Mouse (Mus musculus): ENCODE results near the gene Plekhh3. TPM values are rescaled to one million over a fixed set of nuclear protein-coding genes. Genes with fewer than 3 reads are reported as not detected.

Gene Plekhh3
- polyA plus RNA-seq, 1 experiment, result 21.8 TPM

DNA sequence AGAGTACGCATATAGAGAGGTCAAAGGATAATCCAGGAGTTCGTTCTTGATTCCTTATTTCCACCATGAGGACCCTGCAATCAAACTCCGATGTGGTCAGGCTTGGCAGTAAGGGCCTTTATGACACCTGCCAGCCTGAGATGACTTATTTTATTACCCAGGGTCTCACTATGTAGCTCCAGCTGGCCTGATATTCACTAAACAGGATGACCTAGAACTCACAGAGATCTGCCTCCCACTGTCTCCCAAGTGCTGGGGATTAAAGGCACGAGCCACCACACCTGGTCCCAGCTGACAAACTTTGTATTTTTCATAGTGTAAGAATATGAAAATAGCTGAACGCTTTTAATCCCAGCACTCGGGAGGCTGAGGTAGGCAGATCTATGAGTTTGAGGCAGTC, 16.0 kb downstream of the Plekhh3 start:
- peaks cover 4% of the 10 kb centered on the region; the same call in 1 of the 2 replicates for H3K4me1 ChIP-seq (ENCODE audit: control insufficient read depth, insufficient read depth, insufficient read length, low read length)
- H3K27ac ChIP-seq (replicated peaks; ENCODE audit: low read depth, low read length), result no peak overlapping the region
- H3K4me3 ChIP-seq (ENCODE audit: insufficient read depth, low read depth, low read length), result no peak overlapping the region

DNA sequence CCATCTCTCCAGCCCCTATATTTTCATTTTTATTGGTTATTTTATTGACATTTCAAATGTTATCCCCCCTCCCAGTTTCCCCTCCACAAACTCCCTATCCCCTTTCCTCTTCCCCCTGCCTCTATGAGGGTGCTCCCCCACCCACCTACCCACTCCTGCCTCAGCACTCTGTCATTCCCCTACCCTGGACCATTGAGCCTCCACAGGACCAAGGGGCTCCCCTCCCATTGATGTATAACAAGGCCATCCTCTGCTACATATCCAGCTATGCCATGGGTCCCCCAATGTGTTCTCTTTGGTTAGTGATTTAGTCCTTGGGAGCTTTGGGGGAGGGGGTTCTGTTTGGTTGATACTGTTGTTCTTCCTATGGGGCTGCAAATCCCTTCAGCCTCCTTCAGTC, 16.5 kb downstream of the Plekhh3 start:
- peaks cover 4% of the 10 kb centered on the region; the same call in 1 of the 2 replicates for H3K4me1 ChIP-seq (ENCODE audit: control insufficient read depth, insufficient read depth, insufficient read length, low read length)
- no peak overlapping the region for H3K4me3 ChIP-seq (ENCODE audit: insufficient read depth, low read depth, low read length)
- H3K27ac ChIP-seq (replicated peaks; ENCODE audit: low read depth, low read length), result no peak overlapping the region

DNA sequence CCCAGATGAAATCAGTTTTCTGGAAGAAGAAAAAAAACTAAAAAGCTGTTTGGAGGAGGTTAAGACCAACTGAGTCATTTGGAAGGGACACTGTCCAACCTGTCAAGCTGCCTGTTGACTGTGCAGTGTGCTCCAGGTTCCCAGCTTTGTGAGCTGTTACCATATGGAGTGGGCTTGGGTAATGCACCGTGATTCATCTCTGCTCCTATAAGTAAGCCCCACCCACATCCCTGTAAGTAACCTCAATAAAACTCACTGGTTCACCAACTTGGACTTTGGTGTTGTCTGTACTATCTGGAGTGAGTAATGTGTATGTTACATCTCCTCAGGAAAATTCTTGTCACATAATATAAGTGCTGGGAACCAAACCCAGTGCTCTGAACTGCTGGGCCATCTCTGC, 18.3 kb downstream of the Plekhh3 start:
- Histone ChIP-seq H3K4me3 (ENCODE audit: insufficient read depth, low read depth, low read length) (no peak overlapping the region), H3K4me1 (ENCODE audit: control insufficient read depth, insufficient read depth, insufficient read length, low read length) (peaks cover 4% of the 10 kb centered on the region; the same call in 1 of the 2 replicates), H3K27ac (replicated peaks; ENCODE audit: low read depth, low read length) (no peak overlapping the region)

DNA sequence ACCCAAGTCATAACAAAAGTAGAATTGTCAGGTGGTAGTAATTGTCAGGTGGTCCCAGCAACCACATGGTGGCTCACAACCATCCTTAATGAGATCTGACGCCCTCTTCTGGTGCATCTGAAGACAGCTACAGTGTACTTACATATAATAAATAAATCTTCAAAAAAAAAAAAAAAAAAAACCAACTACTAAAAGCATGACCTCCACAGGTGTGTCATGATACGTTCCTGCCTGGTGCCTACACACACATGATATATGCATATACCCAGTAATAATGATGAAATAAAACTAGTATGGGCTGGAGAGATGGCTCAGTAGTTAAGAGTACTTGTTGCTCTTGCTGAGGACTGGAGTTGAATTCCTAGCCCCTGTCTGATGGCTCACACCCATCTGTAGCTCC, 20.1 kb downstream of the Plekhh3 start:
- H3K4me3 ChIP-seq (ENCODE audit: insufficient read depth, low read depth, low read length), result no peak overlapping the region
- no peak overlapping the region for H3K27ac ChIP-seq (replicated peaks; ENCODE audit: low read depth, low read length)
- H3K4me1 ChIP-seq (ENCODE audit: control insufficient read depth, insufficient read depth, insufficient read length, low read length), result peaks cover 1% of the 10 kb centered on the region; the same call in 1 of the 2 replicates

DNA sequence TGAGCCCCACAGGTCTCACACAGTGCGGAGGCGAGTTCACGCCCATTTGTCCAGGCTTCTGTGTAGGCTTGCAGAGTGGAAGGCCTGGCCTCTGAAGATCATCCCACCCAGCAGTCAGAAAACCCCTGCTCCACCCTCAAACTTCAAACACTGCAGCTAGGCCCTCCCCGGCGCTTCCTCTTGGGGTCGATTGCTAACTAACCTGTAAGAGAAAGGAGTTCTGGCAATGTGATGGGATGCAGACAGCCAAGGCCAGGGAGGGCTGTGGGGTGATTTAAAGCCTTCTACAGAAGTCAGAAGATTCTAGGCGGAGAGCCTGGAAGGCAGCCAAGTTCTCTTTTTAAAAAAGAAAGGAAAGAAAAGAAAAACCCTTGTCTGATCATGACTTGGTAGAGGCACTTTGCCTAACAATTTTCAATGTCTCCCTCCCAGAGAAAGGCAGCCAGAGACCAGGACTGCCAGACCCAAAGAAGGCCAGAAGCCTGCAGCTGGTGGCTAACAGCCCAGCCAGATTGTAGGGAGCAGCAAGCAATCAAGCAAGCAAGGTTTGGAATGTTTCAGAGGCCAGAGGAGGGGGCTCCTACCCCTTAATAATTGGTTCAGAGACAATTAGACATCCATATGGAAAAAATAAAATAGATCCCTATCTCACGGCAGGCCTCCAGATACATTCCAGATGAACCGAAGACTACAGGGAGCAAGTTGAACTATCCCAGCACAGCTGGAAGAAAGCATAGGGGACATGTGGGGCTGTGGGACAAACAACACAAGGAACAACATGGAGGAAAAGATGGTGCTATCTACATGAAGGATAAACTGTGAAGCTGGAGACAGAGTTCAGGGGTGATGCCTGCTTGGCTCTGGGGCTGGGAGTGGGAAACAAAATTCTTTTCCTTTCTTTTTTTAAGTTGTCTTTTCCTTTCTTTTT, 21.7 kb downstream of the Plekhh3 start:
- Histone ChIP-seq H3K4me3 (ENCODE audit: insufficient read depth, low read depth, low read length) (no peak overlapping the region), H3K27ac (replicated peaks; ENCODE audit: low read depth, low read length) (no peak overlapping the region; the same call in 1 of the 2 replicates), H3K4me1 (ENCODE audit: control insufficient read depth, insufficient read depth, insufficient read length, low read length) (no peaks in the 10 kb centered on the region)

DNA sequence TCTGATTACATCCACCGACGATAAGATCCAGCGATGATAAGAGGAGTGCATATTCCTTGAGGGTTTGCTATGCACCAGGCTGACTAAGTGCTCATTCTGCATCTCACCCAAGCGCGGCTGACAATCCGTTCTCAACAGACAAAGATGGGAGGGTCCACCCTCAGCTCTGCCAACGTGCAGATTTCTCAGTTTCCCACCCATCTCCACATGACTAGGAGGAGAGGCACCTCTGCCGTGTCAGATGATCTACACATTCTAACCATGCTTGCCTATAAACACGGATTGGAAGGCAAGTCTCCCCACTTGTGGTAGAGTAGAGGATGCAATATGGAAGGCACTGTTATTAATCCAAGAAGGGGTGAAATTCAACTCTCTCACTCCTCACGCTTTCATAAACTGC, 22.4 kb downstream of the Plekhh3 start:
- Histone ChIP-seq H3K4me3 (ENCODE audit: insufficient read depth, low read depth, low read length) (no peak overlapping the region), H3K4me1 (ENCODE audit: control insufficient read depth, insufficient read depth, insufficient read length, low read length) (peaks cover 2% of the 10 kb centered on the region; the same call in 1 of the 2 replicates), H3K27ac (replicated peaks; ENCODE audit: low read depth, low read length) (no peak overlapping the region)

DNA sequence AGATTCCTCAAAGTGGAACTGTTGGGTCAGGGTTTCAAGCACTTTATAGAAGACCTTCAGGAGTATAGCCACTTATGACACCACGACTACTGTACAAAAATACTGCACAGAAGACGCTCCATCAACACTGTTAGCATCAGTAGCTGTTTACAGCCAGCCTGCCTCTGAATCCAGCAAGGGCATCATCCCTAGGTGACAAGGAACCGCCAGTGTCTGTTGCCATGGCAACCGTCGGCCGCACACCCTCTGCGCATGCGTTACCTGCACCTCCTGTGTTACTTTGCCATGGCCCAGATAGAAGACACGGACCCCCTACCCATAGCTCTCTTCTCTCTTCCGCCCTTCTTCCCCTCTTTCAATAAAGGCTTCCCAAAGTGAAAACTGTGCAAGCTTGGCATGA, 24.8 kb downstream of the Plekhh3 start:
- H3K4me1 ChIP-seq (ENCODE audit: control insufficient read depth, insufficient read depth, insufficient read length, low read length), result peaks cover 6% of the 10 kb centered on the region; the same call in 1 of the 2 replicates
- H3K4me3 ChIP-seq (ENCODE audit: insufficient read depth, low read depth, low read length), result no peak overlapping the region
- H3K27ac ChIP-seq (replicated peaks; ENCODE audit: low read depth, low read length), result no peak overlapping the region

DNA sequence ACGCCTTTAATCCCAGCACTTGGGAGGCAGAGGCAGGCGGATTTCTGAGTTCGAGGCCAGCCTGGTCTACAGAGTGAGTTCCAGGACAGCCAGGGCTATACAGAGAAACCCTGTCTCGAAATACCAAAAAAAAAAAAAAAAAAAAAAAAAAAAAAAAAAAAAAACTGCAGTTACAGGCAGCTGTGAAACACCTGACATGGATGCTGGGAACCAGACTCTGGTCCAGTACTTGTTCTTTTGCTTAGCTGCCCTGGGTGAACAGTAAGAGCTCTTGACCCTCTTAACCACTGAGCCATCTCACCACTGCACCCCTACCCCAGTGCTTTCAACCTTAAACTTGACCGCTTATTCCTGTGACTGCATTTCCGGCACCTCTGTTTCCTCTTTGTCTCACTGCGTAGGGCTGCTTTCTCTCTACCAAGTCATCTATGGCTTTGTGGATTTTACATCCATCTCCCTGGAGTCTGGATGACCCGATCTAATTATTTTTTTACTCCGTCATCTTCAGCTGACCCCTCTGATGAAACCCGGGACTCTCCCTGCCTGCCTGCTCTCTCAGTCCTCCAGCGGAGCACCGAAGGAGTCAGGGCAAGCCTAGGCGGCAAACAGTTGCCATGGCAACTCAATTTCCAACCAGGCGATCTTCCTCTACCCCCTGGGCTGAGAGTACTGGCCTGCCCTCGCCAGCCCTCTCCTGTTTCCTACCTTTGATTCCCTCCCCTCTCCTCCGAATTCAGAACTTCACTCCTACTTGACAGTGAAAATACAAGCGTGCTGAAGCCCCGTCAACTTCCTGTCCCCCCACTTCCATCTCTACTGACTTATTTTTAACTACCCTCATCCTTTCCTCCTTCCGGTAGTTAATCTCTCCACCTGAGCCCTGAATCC, 27.6 kb downstream of the Plekhh3 start:
- H3K4me3 ChIP-seq (ENCODE audit: insufficient read depth, low read depth, low read length), result peak overlapping the region; percentile 41

DNA sequence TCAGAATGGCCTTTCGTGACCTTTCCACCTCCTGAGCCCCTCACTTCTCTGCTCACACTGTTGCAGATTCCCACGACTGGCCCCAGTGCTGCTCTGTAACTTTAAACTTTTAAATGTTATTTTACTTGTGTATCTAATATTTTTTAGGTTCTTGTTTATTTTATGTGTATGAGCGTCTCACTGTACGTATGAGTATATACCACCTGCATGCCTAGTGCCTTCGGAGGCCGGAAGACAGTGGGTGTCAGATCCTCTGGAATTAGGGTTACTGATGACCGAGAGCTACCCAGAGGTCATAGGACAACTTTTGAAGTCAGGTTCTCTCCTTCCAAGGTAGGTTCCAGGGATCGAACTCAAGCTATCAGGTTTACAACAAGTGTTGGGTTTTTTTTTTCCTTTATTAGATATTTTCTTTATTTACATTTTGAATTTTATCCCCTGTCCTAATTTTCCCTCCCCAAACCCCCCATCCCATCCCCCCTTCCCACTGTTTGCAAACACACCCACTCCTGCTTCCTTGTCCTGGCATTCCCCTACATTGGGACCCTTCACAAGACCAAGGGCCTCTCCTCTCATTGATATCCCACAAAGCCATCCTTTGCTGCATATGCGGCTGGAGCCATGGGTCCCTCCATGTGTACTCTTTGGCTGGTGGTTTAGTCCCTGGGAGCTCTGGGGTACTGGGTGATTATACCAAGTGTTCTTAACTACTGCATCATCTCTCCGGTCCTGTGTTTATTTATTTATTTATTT, 28.8 kb downstream of the Plekhh3 start:
- Histone ChIP-seq H3K4me3 (ENCODE audit: insufficient read depth, low read depth, low read length) (no peak overlapping the region), H3K27ac (replicated peaks; ENCODE audit: low read depth, low read length) (no peak overlapping the region), H3K4me1 (ENCODE audit: control insufficient read depth, insufficient read depth, insufficient read length, low read length) (peaks cover 6% of the 10 kb centered on the region; the same call in 1 of the 2 replicates)

More for the DNA sequence above, 27.6 kb downstream of the Plekhh3 start:
- Histone ChIP-seq H3K4me1 (ENCODE audit: control insufficient read depth, insufficient read depth, insufficient read length, low read length) (peaks cover 6% of the 10 kb centered on the region; the same call in 1 of the 2 replicates), H3K27ac (replicated peaks; ENCODE audit: low read depth, low read length) (no peak overlapping the region)

DNA sequence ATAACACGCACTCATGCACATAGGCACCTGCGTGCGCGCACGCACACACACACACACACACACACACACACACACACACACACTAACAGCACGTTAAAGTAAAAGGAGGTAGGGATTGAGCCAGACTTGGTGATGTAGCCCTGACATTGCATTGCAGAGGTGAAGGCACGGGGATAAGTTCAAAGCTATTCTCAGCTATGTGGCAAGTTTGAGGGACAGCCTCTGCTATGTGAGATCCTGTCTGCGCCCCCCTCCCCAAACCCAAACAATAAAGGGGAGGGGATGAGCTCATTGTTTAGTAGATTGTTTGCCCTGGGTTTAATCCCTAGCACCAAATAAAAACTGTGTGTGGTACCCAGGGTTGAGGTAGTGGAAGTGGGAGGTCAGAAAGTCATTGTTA, 30.1 kb downstream of the Plekhh3 start:
- peaks cover 6% of the 10 kb centered on the region; the same call in 1 of the 2 replicates for H3K4me1 ChIP-seq (ENCODE audit: control insufficient read depth, insufficient read depth, insufficient read length, low read length)
- no peak overlapping the region for H3K27ac ChIP-seq (replicated peaks; ENCODE audit: low read depth, low read length)
- H3K4me3 ChIP-seq (ENCODE audit: insufficient read depth, low read depth, low read length), result no peak overlapping the region

DNA sequence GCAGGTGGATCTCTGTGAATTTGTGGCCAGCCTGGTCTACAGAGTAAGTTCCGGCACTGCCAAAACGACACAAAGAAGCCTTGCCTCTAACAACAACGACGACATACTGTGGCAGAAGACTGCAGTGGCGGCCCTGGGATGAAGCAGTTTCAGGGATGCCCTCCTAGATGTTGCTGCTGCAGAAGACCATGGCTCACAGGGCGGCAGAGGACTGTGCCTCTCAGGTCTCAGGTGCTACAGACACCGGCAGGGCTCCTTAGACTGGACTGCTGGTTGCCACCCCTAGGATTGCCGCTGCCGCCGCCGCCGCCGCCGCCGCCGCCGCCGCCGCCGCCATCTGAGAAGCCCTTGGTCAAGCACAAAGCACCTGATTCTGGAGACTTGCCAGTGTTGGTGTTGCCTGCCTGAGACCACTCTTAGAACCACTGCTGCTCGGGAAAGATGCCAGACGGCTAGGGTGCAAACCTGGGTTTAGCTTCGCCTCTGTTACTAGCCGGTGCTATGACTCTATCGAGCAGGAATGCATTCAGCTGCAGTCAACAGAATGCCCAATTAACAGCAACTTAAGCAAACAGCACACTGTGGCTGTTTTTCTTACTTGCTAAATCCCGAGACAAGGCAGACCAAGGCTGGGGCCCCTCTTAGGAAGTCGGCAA, 30.9 kb downstream of the Plekhh3 start:
- no peak overlapping the region for H3K27ac ChIP-seq (replicated peaks; ENCODE audit: low read depth, low read length)
- peak overlapping the region; percentile 47 for H3K4me3 ChIP-seq (ENCODE audit: insufficient read depth, low read depth, low read length)
- H3K4me1 ChIP-seq (ENCODE audit: control insufficient read depth, insufficient read depth, insufficient read length, low read length), result peaks cover 6% of the 10 kb centered on the region; the same call in 1 of the 2 replicates

DNA sequence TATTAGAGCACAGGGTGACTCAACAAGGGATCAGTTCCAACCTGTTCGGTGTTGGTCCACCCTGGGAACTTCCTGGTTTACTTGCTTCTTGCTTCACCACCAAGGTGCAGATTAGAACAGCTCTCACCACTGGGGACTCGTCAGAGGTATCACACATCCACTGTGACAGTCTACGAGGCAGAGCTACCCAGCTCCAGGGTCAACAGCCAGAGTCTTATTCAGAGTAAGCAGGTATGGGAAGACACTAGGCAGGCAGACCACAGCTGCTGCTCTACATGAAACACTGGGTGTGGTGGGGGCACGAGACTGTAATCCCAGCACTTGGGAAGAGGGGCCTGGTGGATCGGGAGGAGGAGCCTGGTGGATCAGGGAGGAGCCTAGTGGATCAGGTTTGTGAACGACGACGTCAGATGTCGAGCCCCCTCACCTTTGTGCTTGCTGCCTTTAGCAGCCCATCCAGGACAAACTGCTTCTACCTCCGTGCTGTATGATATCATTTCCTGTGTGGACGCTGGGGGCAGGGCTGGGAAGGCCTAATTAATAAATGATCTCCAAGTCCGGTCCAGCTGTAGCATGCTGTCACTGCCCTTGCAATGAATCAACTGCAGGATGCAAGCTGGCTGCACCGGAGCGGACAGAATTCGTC, 32.5 kb downstream of the Plekhh3 start:
- Histone ChIP-seq H3K4me3 (ENCODE audit: insufficient read depth, low read depth, low read length) (peak overlapping the region; percentile 11; the same call in 1 of the 2 replicates), H3K4me1 (ENCODE audit: control insufficient read depth, insufficient read depth, insufficient read length, low read length) (peaks cover 8% of the 10 kb centered on the region; the same call in 1 of the 2 replicates)

DNA sequence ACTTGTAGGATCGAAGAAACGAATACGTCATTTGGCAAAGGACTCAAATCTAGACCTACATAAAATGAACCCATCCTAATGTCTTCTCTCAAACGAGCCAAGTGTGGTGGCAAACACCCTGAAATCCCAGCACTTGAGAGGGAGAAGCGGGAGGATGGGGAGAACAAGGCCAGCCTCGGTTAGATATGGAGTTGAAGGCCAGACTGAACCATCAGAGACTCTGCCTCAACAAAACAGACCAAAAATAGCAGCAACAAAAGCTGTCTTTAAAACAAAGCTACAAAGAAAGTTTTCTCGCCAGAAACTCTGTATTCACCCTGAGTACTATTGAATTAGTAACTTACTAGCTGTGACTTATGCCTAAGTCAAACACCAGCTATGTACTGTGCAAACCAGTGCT, 34.2 kb downstream of the Plekhh3 start:
- Histone ChIP-seq H3K27ac (replicated peaks; ENCODE audit: low read depth, low read length) (no peak overlapping the region), H3K4me3 (ENCODE audit: insufficient read depth, low read depth, low read length) (no peak overlapping the region), H3K4me1 (ENCODE audit: control insufficient read depth, insufficient read depth, insufficient read length, low read length) (peaks cover 10% of the 10 kb centered on the region; the same call in 1 of the 2 replicates)

More for the DNA sequence above, 32.5 kb downstream of the Plekhh3 start:
- H3K27ac ChIP-seq (replicated peaks; ENCODE audit: low read depth, low read length), result no peak overlapping the region

Measured in brown adipose tissue, adult 24 weeks (tissue).